Mouse (Mus musculus) T-helper 2 cell (primary cell): ENCODE measurements around the gene Ramac.

Source experiments
- in situ Hi-C: fragments of 300-600 bp; cut with MboI, MseI; formaldehyde crosslinking; loops from one replicate; pipeline ENCODE4 v1.15.1; 2025; ENCODE audit warnings: high pct_unique_total_duplicates

Gene Ramac

GRCm38 (mm10) chr7:81762180-81763109, at the start of gene Ramac:
Gene Ramac (plus strand): TSS chr7:81762925.
- in situ Hi-C loops = loop anchor here (10.0 kb wide), 1 partner anchor 408 kb away; no protein-coding TSS in a partner anchor

GRCm38 (mm10) chr7:81718657-81719056, 44.1 kb upstream of the Ramac start:
- in situ Hi-C loops = loop anchor here (25.0 kb wide), 1 partner anchor 1344 kb away; no protein-coding TSS in a partner anchor

GRCm38 (mm10) chr7:81719216-81719661, 43.5 kb upstream of the Ramac start:
- in situ Hi-C loops = loop anchor here (25.0 kb wide), 1 partner anchor 1343 kb away; no protein-coding TSS in a partner anchor

GRCm38 (mm10) chr7:81721271-81721670, 41.5 kb upstream of the Ramac start:
- in situ Hi-C loops = loop anchor here (25.0 kb wide), 1 partner anchor 1341 kb away; no protein-coding TSS in a partner anchor

- in situ Hi-C loops = loop anchor here (25.0 kb wide), 1 partner anchor 1338 kb away; no protein-coding TSS in a partner anchor
Observed at GRCm38 (mm10) chr7:81723851-81724250, 38.9 kb upstream of the Ramac start.

- in situ Hi-C loops = no loop called here
Observed at GRCm38 (mm10) chr7:81725986-81726727, 36.6 kb upstream of the Ramac start.

GRCm38 (mm10) chr7:81726728-81727005, 36.1 kb upstream of the Ramac start:
- in situ Hi-C loops = no loop called here

GRCm38 (mm10) chr7:81727716-81728115, 35.0 kb upstream of the Ramac start:
- in situ Hi-C loops = no loop called here

- in situ Hi-C loops = no loop called here
Observed at GRCm38 (mm10) chr7:81729787-81730186, 32.9 kb upstream of the Ramac start.

GRCm38 (mm10) chr7:81731181-81731651, 31.5 kb upstream of the Ramac start:
- in situ Hi-C loops = no loop called here

GRCm38 (mm10) chr7:81732183-81733089, 30.3 kb upstream of the Ramac start:
- in situ Hi-C loops = no loop called here

GRCm38 (mm10) chr7:81735300-81736048, 27.3 kb upstream of the Ramac start:
- in situ Hi-C loops = no loop called here

- in situ Hi-C loops = no loop called here
Observed at GRCm38 (mm10) chr7:81738720-81739385, 23.9 kb upstream of the Ramac start.

- in situ Hi-C loops = no loop called here
Observed at GRCm38 (mm10) chr7:81740010-81740409, 22.7 kb upstream of the Ramac start.

GRCm38 (mm10) chr7:81744145-81744544, 18.6 kb upstream of the Ramac start:
- in situ Hi-C loops = no loop called here

- in situ Hi-C loops = no loop called here
Observed at GRCm38 (mm10) chr7:81747956-81748355, 14.8 kb upstream of the Ramac start.

- in situ Hi-C loops = loop anchor here (10.0 kb wide), 1 partner anchor 408 kb away; no protein-coding TSS in a partner anchor
Observed at GRCm38 (mm10) chr7:81763110-81763845, 553 bp downstream of the Ramac start.

- in situ Hi-C loops = no loop called here
Observed at GRCm38 (mm10) chr7:81772786-81773539, 10.2 kb downstream of the Ramac start.
